Mouse (Mus musculus) erythroblast, embryonic 14.5 days (primary cell): ENCODE measurements around the gene Gm10721.
"Not testable (repeated sequence)": the region's sequence is repeated elsewhere in the genome, so short reads cannot be mapped to it uniquely, and the experiment has no call there.

Source experiments
- GATA1 ChIP-seq: IDR thresholded peaks from 2 replicates; pipeline ENCODE4 v1.6.1; 2012; ENCODE audit warnings: low read length, inconsistent platforms, mixed read lengths
- TAL1 ChIP-seq: IDR thresholded peaks from 3 replicates; pipeline ENCODE4 v1.6.1; 2012; ENCODE audit warnings: low read length, inconsistent platforms, mixed read lengths

GRCm38 (mm10) chr9:3022316-3023008 lies 9.5 kb downstream of the Gm10721 start:
- not testable (repeated sequence) for TF ChIP-seq TAL1, GATA1
